Mouse (Mus musculus) CH12.LX (cell line): Measurements from ENCODE around the gene Shld1. TPM values are rescaled to one million over a fixed set of nuclear protein-coding genes. Genes with fewer than 3 reads are reported as not detected.

Source experiments
- DNase-seq: peaks from one replicate; pipeline ENCODE4 v3.0.0-alpha.2; 2013; ENCODE audit errors: extremely low read depth
- H3K27ac ChIP-seq: 2 replicates; pipeline ENCODE4 v1.5.1; 2012; ENCODE audit warnings: low read depth, mild to moderate bottlenecking, control low read depth, moderate library complexity; ENCODE audit not compliant: insufficient read depth
- H3K27me3 ChIP-seq: replicated peaks from 2 replicates; pipeline ENCODE3; 2012; ENCODE audit warnings: inconsistent platforms
- H3K36me3 ChIP-seq, 2 experiments: replicated peaks in 1 of 2; 2 replicates each; pipeline versions ENCODE3 to v1.6.1; 2012; ENCODE audit warnings: inconsistent platforms in 1 of 2, low read length in 1 of 2, mild to moderate bottlenecking in 1 of 2, mixed read lengths in 1 of 2, moderate library complexity in 1 of 2; ENCODE audit not compliant: control insufficient read depth in 1 of 2, insufficient read depth in 1 of 2
- H3K4me1 ChIP-seq, 2 experiments: 2 replicates each; pipeline ENCODE4 v1.6.1; 2012; ENCODE audit warnings: inconsistent platforms in 1 of 2, moderate library complexity in 1 of 2; ENCODE audit not compliant: insufficient read depth in 2 of 2, control insufficient read depth in 1 of 2
- H3K4me2 ChIP-seq: 2 replicates; pipeline ENCODE4 v1.6.1; 2012; ENCODE audit warnings: low read depth, mild to moderate bottlenecking, control low read depth; ENCODE audit not compliant: poor library complexity, insufficient read depth, severe bottlenecking
- H3K4me3 ChIP-seq, 3 experiments: fragments of 150-350 bp in 1 of 3; sonication (generic) in 1 of 3; replicated peaks in 1 of 3; 2 replicates each; pipeline versions ENCODE3 to v1.5.1; 2011 to 2012; ENCODE audit warnings: low read depth in 2 of 3, low read length in 2 of 3, mild to moderate bottlenecking in 2 of 3, moderate library complexity in 2 of 3, control low read depth in 1 of 3, improper control_type of control experiment in 1 of 3, inconsistent platforms in 1 of 3, mixed read lengths in 1 of 3; ENCODE audit not compliant: poor library complexity in 1 of 3
- H3K79me2 ChIP-seq: replicated peaks from 2 replicates; pipeline ENCODE4 v1.6.1; 2012; ENCODE audit warnings: mild to moderate bottlenecking, moderate library complexity; ENCODE audit not compliant: control insufficient read depth, poor library complexity, insufficient read depth, severe bottlenecking; ENCODE audit errors: extremely low read depth
- H3K9ac ChIP-seq: 2 replicates; pipeline ENCODE4 v1.6.1; 2012; ENCODE audit warnings: low read depth, mild to moderate bottlenecking, control low read depth, moderate library complexity; ENCODE audit not compliant: insufficient read depth
- H3K9me3 ChIP-seq: replicated peaks from 2 replicates; pipeline ENCODE3; 2012; ENCODE audit warnings: low read length, inconsistent platforms, mixed read lengths
- BHLHE40 ChIP-seq: IDR thresholded peaks from 2 replicates; pipeline ENCODE4 v1.6.1; 2011; ENCODE audit warnings: mild to moderate bottlenecking, low read depth, low read length, improper control_type of control experiment
- EP300 ChIP-seq: IDR thresholded peaks from 2 replicates; pipeline ENCODE4 v1.6.1; 2011; ENCODE audit warnings: low read length, improper control_type of control experiment
- ETS1 ChIP-seq: conservative IDR thresholded peaks from 2 replicates; pipeline ENCODE4 v1.6.1; 2012; ENCODE audit warnings: low read depth, mild to moderate bottlenecking, inconsistent platforms, low read length, improper control_type of control experiment, moderate library complexity
- MEF2A ChIP-seq: IDR thresholded peaks from 2 replicates; pipeline ENCODE4 v1.6.1; 2014; ENCODE audit warnings: low read depth, mild to moderate bottlenecking, inconsistent platforms, low read length, improper control_type of control experiment, borderline replicate concordance
- MXI1 ChIP-seq: IDR thresholded peaks from 2 replicates; pipeline ENCODE4 v1.6.1; 2011; ENCODE audit warnings: mild to moderate bottlenecking, low read depth, low read length, improper control_type of control experiment
- MYC ChIP-seq: IDR thresholded peaks from 2 replicates; pipeline ENCODE4 v1.6.1; 2011; ENCODE audit warnings: low read depth, mild to moderate bottlenecking, improper control_type of control experiment, low read length
- POLR2AphosphoS2 ChIP-seq: IDR thresholded peaks from 2 replicates; pipeline ENCODE4 v1.6.1; 2011; ENCODE audit warnings: low read depth, low read length, improper control_type of control experiment
- TBP ChIP-seq: conservative IDR thresholded peaks from 2 replicates; pipeline ENCODE4 v1.6.1; 2011; ENCODE audit warnings: low read depth, low read length, improper control_type of control experiment
- USF2 ChIP-seq: conservative IDR thresholded peaks from 2 replicates; pipeline ENCODE4 v1.6.1; 2011; ENCODE audit warnings: low read depth, low read length, improper control_type of control experiment
- ZNF384 ChIP-seq: IDR thresholded peaks from 2 replicates; pipeline ENCODE4 v1.6.1; 2012; ENCODE audit warnings: low read depth, low read length, improper control_type of control experiment, inconsistent platforms
- dilution Hi-C: fragments of 300-500 bp; cut with MboI; formaldehyde crosslinking; loops from 2 replicates; pipeline ENCODE4 v1.14.3; 2020; ENCODE audit warnings: low sequenced_read_pairs; ENCODE audit not compliant: extremely low pct_unique_long_range_greater_than_20kb, extremely low pct_ligation_motif_present
- in situ Hi-C: fragments of 300-500 bp; cut with MboI; formaldehyde crosslinking; loops from 3 replicates; pipeline ENCODE4 v1.14.3; 2019; ENCODE audit warnings: low sequenced_read_pairs, low pct_ligation_motif_present, low pct_unique_long_range_greater_than_20kb, mixed read lengths
- polyA plus RNA-seq: library from polyadenylated mRNA; unstranded; fragments of >175 nt; gene quantifications from 2 replicates; pipeline ENCODE4 v1.2.1, GENCODE M21; 2012; ENCODE audit warnings: low read depth; ENCODE audit not compliant: insufficient read length
- total RNA-seq, 2 experiments: library from RNA; depleted of rRNA; stranded (reverse); fragments of 300-350 nt in 1 of 2; fragments of >200 nt in 1 of 2; gene quantifications; 2 replicates each; pipeline ENCODE4 v1.2.3; 2012 to 2014

Shld1 gene
- total and polyA plus RNA-seq, 3 experiments = 5.7 to 12.6 (median 9.3) TPM

DNA sequence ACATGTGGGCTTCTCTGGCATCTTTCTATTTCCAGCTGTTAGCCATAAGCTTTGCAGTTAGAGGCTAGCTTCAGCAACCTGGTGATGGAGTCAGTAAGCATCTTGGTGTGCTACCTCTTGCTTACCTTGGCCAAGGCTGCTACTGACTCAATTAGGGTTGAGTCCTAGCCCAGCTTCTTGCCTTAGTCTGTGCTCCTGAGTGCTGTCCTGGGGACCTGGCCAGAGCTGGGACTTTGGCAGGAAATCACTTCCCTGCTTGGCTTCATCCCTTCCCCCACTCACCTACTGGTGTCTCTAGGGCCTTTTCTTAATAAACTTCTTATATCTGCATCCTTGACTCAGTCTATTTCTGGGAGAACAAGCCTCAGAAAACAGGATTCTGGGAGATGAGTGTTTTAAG is 64.0 kb downstream of the Shld1 start:
- DNase-seq = no peak
- Histone ChIP-seq H3K4me3 (no peak overlapping the region), H3K36me3 (peaks cover 0 to 8% of the 10 kb centered on the region in 2 experiments), H3K9me3 (no peaks in the 10 kb centered on the region), H3K79me2 (no peaks in the 10 kb centered on the region), H3K4me2 (no peak overlapping the region), H3K9ac (no peak overlapping the region), H3K4me1 (peaks cover 0 to 6% of the 10 kb centered on the region in 2 experiments; a peak in 1 of 4 replicates), H3K27me3 (no peaks in the 10 kb centered on the region)
- dilution Hi-C loops = no loop called here
- TF ChIP-seq BHLHE40 (no peak), MXI1 (no peak), MYC (no peak), EP300 (no peak)
- TF ChIP-seq, all 38 proteins: peak for 0
- in situ Hi-C loops = no loop called here
- H3K27ac ChIP-seq = no peak overlapping the region

DNA sequence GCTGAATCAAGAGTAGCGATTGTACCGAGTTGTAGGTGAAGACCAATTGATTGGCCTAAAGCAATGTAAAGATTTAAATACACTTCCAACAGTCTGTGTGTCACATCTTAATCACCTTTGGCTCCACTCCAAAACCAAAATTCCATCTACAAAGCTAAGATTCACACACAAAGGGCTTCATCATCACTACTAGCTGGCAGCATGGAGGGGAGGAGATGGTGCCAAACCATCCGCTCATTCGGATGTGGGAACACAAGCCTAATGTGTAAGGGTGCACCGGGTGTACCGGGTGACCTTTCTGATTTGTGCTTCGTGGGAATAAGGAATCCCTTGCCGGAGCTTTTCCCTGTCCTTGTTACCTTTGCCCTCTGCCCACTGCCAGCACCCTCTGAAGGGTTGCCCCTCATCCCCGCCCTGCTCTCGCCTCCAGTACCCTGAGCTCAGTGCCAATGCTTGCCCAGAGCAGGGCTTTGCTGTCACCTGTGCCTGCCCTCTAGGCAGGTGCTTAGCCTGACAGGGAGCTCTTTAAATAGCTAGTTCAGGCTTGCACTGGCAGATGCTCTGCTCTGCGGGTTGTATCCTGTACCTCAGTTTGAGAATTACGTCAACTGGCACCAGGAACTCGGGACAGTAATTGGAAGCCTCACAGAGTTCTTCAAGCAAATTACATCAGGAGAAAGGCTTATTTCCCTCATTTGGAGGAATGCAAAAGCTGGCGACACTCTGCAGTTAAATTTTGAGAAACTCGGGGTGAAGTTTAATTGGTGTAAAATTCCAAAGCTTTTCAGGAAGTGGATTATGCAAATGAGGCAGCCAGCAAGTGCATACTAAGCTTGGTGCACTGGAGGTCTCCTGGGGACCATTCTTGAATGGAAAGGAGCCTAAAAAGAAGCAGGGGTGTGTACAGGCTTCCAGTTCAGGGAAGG is 64.7 kb downstream of the Shld1 start:
- DNase-seq = no peak
- Histone ChIP-seq H3K27me3 (no peaks in the 10 kb centered on the region), H3K4me3 (no peak overlapping the region), H3K9ac (no peak overlapping the region), H3K4me1 (peaks cover 0 to 6% of the 10 kb centered on the region in 2 experiments; a peak in 1 of 4 replicates), H3K79me2 (no peaks in the 10 kb centered on the region), H3K36me3 (peaks cover 0 to 8% of the 10 kb centered on the region in 2 experiments), H3K9me3 (no peaks in the 10 kb centered on the region), H3K27ac (no peak overlapping the region), H3K4me2 (no peak overlapping the region)
- in situ Hi-C loops (no loop called here), dilution Hi-C loops (no loop called here)
- TF ChIP-seq MEF2A = no peak
- no peak for TF ChIP-seq ETS1
- TF ChIP-seq USF2 = no peak
- TF ChIP-seq POLR2AphosphoS2 = no peak

DNA sequence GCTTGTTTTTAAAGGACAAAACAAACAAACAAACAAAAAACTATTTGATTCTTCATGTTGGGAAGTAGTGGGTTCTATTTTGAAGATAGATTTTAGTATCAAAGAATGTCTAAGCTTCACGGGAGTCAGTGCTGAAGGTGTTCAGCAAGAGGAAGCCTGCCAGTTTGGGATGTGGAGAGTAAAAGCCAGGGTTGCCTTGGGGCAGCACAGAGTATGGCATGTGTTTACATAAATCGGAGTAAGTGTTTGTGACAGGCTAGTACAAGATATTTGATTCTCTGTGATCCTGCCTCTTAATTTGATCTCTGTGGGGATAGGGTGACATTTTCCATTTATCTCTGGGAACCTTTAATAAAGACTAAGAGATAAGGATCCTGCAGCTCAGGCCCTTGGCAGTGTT is 65.7 kb downstream of the Shld1 start:
- H3K4me3 ChIP-seq = no peak overlapping the region
- H3K4me2 ChIP-seq = no peak overlapping the region
- H3K9me3 ChIP-seq = no peaks in the 10 kb centered on the region
- no peak overlapping the region for H3K9ac ChIP-seq
- H3K27ac ChIP-seq = no peak overlapping the region
- no peaks in the 10 kb centered on the region for H3K79me2 ChIP-seq
- peaks cover 0 to 6% of the 10 kb centered on the region in 2 experiments; a peak in 1 of 4 replicates for H3K4me1 ChIP-seq
- H3K36me3 ChIP-seq = peaks cover 0 to 8% of the 10 kb centered on the region in 2 experiments
- DNase-seq = no peak
- no peaks in the 10 kb centered on the region for H3K27me3 ChIP-seq
- dilution Hi-C loops = no loop called here
- TF ChIP-seq ZNF384 = no peak
- TF ChIP-seq MYC = no peak
- no peak for TF ChIP-seq USF2
- no peak for TF ChIP-seq TBP
- TF ChIP-seq, all 38 proteins: peak for 0
- in situ Hi-C loops = no loop called here
